Mouse (Mus musculus) effector memory CD4-positive, alpha-beta T cell, adult 5 months (primary cell): ENCODE measurements around the gene Inka1. TPM values are rescaled to one million over a fixed set of nuclear protein-coding genes. Genes with fewer than 3 reads are reported as not detected.

Experiments
- polyA plus RNA-seq: library from polyadenylated mRNA; unstranded; fragments of 100-300 nt; shearing (Covaris generic); gene quantifications from one replicate; pipeline ENCODE4 v1.2.1, GENCODE M21; 2017

The Inka1 gene
- polyA plus RNA-seq = 0.61 TPM

GRCm38 (mm10) chr9:107985131-107986119 is at the start of gene Inka1:
TSS of gene Inka1 (minus strand) at chr9:107985879.

GRCm38 (mm10) chr9:108001922-108002770 is 16.5 kb upstream of the Inka1 start, which contains the start of gene Ip6k1:
TSS of gene Ip6k1 (plus strand) at chr9:108002501.

GRCm38 (mm10) chr9:107996049-107996448 is 10.4 kb upstream of the Inka1 start, which contains the start of gene Gm20662:
TSS of gene Gm20662 (plus strand) at chr9:107996349.

DNA sequence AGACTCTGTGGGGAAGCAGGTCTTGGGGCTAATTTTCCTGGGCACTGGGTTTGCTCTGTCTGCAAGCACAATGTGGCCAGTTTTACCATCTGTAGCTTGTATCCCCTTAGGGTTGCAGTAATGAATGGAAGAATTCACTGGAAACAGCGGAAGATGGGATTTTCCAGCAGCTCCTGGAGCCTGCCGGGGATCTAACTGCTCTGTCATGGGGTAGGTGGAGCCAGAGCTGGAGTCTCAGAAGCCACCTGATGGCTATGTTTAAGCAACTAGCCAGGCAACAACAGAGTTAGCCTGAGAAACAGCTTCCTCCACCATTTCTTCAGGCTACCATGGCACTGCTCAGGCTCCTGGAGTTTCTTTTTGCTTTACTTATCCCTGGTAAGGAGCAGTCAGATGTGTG is 6.5 kb upstream of the Inka1 start, which contains the start of gene Cdhr4:
Gene Cdhr4, plus strand, starts transcription at position 301 of the 400 bp plus-strand sequence.

DNA sequence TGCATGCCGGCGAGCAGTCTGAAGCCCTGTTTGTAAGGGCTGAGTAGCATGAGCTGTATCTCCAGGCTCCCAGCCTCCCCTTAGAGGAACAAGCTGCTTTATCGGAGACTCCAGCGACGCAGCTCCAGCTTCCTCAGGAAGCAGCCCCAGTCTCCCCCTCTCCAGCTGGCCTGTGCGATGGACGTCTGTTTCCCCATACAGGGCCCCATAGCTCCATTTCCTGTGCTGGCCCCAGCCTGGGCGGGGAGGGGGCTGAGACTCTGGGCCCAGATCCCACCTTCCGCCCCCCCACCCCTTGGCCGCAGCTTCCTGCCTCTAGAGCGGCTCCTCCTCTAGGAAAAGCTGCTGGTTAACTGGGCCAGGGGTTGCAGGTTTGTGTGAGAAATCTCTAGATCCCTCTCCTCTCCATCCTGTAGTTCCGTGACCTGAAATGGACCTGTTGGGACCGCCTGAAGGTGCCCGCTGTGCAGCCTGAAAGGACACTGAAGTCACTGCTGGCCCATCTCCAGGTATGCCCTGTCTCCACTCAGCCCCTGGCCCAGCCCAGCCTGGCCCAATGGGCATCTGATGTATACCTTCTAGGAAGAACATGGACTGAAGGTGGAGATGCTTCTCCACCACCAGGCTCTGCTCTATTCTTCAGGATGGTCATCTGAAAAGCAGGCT is 2.9 kb downstream of the Inka1 start, which contains the start of gene Gm20661:
Gene Gm20661, plus strand, starts transcription at position 378 of the 666 bp plus-strand sequence.

GRCm38 (mm10) chr9:107975399-107976386 is 10.0 kb downstream of the Inka1 start, which contains the start of gene Uba7:
TSS of gene Uba7 (plus strand) at chr9:107975505.

DNA sequence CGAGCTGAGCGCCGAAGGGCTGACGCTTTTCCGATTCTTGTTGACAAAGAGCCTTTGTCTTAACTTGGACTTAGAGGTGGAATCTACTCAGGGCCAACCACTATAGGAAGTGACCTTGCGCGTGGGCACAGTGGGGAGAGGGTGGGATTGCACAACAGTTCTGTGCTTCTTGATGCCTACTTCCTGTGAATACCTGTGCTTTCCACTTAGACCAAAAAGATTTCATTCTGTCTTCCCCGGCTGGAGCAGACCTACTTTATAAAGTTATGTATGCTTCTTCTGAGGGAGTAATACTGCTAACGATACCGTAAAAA is 35.8 kb downstream of the Inka1 start, which contains the start of gene Traip:
Gene Traip, plus strand, starts transcription at position 215 of the 314 bp plus-strand sequence.

GRCm38 (mm10) chr9:107935374-107935773 is 50.3 kb downstream of the Inka1 start, which contains the start of gene Camkv:
TSS of gene Camkv (plus strand) at chr9:107935674.

Other genes with a start within 250 kb of the Inka1 start
- gene Rbm5, start 214.9 kb downstream of the Inka1 start, polyA plus RNA-seq = 306 TPM
- 110 TPM for gene Rbm6, start 112.6 kb downstream of the Inka1 start, polyA plus RNA-seq
- 19.9 TPM for gene Mon1a, start 97.7 kb downstream of the Inka1 start, polyA plus RNA-seq
- not detected for gene Mst1r, start 79.0 kb downstream of the Inka1 start, polyA plus RNA-seq
- gene Actl11, start 57.4 kb downstream of the Inka1 start, polyA plus RNA-seq = not detected
- gene Camkv, start 50.2 kb downstream of the Inka1 start, polyA plus RNA-seq = not detected
- gene Traip, start 35.7 kb downstream of the Inka1 start, polyA plus RNA-seq = 2.0 TPM
- 150 TPM for gene Uba7, start 10.4 kb downstream of the Inka1 start, polyA plus RNA-seq
- not detected for gene Gm20661, start 2.8 kb downstream of the Inka1 start, polyA plus RNA-seq
- gene Cdhr4, start 6.6 kb upstream of the Inka1 start, polyA plus RNA-seq = not detected
- not detected for gene Gm20662, start 10.5 kb upstream of the Inka1 start, polyA plus RNA-seq
- 146 TPM for gene Ip6k1, start 16.6 kb upstream of the Inka1 start, polyA plus RNA-seq
- 25.0 TPM for gene Gmppb, start 63.4 kb upstream of the Inka1 start, polyA plus RNA-seq
- 1.4 TPM for gene Amigo3, start 67.3 kb upstream of the Inka1 start, polyA plus RNA-seq
- 3.1 TPM for gene Mst1, start 94.6 kb upstream of the Inka1 start, polyA plus RNA-seq
- 110 TPM for gene Rnf123, start 97.5 kb upstream of the Inka1 start, polyA plus RNA-seq
- gene Apeh, start 108.7 kb upstream of the Inka1 start, polyA plus RNA-seq = 54.4 TPM
- gene Bsn, start 204.5 kb upstream of the Inka1 start, polyA plus RNA-seq = 0.30 TPM